Mouse (Mus musculus): Measurements from ENCODE around the gene Gm45753. TPM values are rescaled to one million over a fixed set of nuclear protein-coding genes. Genes with fewer than 3 reads are reported as not detected.
A peak's percentile ranks its signal among the peaks of the same experiment; 100 is the strongest.

Gm45753 gene
- polyA plus RNA-seq, 1 experiment = not detected

DNA sequence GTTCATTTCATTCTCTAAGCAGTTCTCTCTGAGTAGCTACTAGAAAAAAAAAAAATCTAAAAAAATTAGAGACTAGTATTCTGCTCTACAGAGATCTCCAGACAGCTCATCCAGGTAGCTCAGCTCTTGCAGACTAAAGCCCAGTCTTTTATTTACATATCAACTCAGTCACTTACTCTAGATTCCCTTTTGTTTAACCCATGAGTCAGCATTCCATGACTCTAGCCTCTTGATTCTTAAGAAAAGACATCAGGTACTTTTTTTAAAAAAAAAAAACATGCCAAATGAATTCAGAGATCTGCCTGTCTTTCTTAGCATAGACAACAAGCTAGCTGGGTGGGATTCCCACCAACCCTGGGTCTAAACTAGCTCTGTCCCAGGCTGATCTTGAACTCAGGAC lies 39.8 kb downstream of the Gm45753 start:
- H3K27me3 ChIP-seq (ENCODE audit: control insufficient read depth, insufficient read depth, low read length, poor library complexity, severe bottlenecking) = 0 out of 2 replicates have a peak, but pooled peaks cover 1% of the 10 kb centered on the region
- H3K9ac ChIP-seq (ENCODE audit: low read depth, poor library complexity, severe bottlenecking) = no peak overlapping the region
- H3K4me1 ChIP-seq (ENCODE audit: control insufficient read depth, insufficient read depth, low read length) = no peaks in the 10 kb centered on the region
- no peak for TF ChIP-seq POLR2A (IDR thresholded peaks at IDR 0.05; ENCODE audit: insufficient read depth, low read length)
- no peak for TF ChIP-seq EP300 (IDR thresholded peaks at IDR 0.05; ENCODE audit: insufficient read depth, low read depth, low read length)
- TF ChIP-seq CTCF (IDR thresholded peaks at IDR 0.05; ENCODE audit: low read depth, low read length) = no peak
- H3K27ac ChIP-seq (ENCODE audit: insufficient read depth, low read length) = no peak overlapping the region
- peaks cover 14% of the 10 kb centered on the region for H3K9me3 ChIP-seq (replicated peaks; ENCODE audit: control insufficient read depth, insufficient read depth, low read length, poor library complexity, severe bottlenecking)
- no peak overlapping the region for H3K4me3 ChIP-seq (ENCODE audit: low read depth, low read length)
- H3K36me3 ChIP-seq (ENCODE audit: control insufficient read depth, insufficient read depth, low read length, poor library complexity, severe bottlenecking) = no peaks in the 10 kb centered on the region

GRCm38 (mm10) chr8:45267611-45268391 lies 40.5 kb downstream of the Gm45753 start:
- no peak for TF ChIP-seq POLR2A (IDR thresholded peaks at IDR 0.05; ENCODE audit: insufficient read depth, low read length)
- no peak for TF ChIP-seq EP300 (IDR thresholded peaks at IDR 0.05; ENCODE audit: insufficient read depth, low read depth, low read length)
- TF ChIP-seq CTCF (IDR thresholded peaks at IDR 0.05; ENCODE audit: low read depth, low read length) = no peak
- Histone ChIP-seq H3K4me1 (ENCODE audit: control insufficient read depth, insufficient read depth, low read length) (no peaks in the 10 kb centered on the region), H3K27ac (ENCODE audit: insufficient read depth, low read length) (no peak overlapping the region), H3K4me3 (ENCODE audit: low read depth, low read length) (no peak overlapping the region), H3K9me3 (replicated peaks; ENCODE audit: control insufficient read depth, insufficient read depth, low read length, poor library complexity, severe bottlenecking) (peaks cover 14% of the 10 kb centered on the region), H3K9ac (ENCODE audit: low read depth, poor library complexity, severe bottlenecking) (no peak overlapping the region), H3K36me3 (ENCODE audit: control insufficient read depth, insufficient read depth, low read length, poor library complexity, severe bottlenecking) (no peaks in the 10 kb centered on the region), H3K27me3 (ENCODE audit: control insufficient read depth, insufficient read depth, low read length, poor library complexity, severe bottlenecking) (0 out of 2 replicates have a peak, but pooled peaks cover 1% of the 10 kb centered on the region)

GRCm38 (mm10) chr8:45266993-45267392 lies 41.3 kb downstream of the Gm45753 start:
- H3K4me1 ChIP-seq (ENCODE audit: control insufficient read depth, insufficient read depth, low read length) = no peaks in the 10 kb centered on the region
- no peaks in the 10 kb centered on the region for H3K27me3 ChIP-seq (ENCODE audit: control insufficient read depth, insufficient read depth, low read length, poor library complexity, severe bottlenecking)
- 0 out of 2 replicates have a peak, but pooled peaks have one; percentile 16 for TF ChIP-seq EP300 (IDR thresholded peaks at IDR 0.05; ENCODE audit: insufficient read depth, low read depth, low read length)
- TF ChIP-seq CTCF (IDR thresholded peaks at IDR 0.05; ENCODE audit: low read depth, low read length) = no peak
- no peak for TF ChIP-seq POLR2A (IDR thresholded peaks at IDR 0.05; ENCODE audit: insufficient read depth, low read length)
- no peaks in the 10 kb centered on the region for H3K36me3 ChIP-seq (ENCODE audit: control insufficient read depth, insufficient read depth, low read length, poor library complexity, severe bottlenecking)
- H3K4me3 ChIP-seq (ENCODE audit: low read depth, low read length) = no peak overlapping the region
- no peak overlapping the region for H3K9ac ChIP-seq (ENCODE audit: low read depth, poor library complexity, severe bottlenecking)
- peaks cover 14% of the 10 kb centered on the region for H3K9me3 ChIP-seq (replicated peaks; ENCODE audit: control insufficient read depth, insufficient read depth, low read length, poor library complexity, severe bottlenecking)
- H3K27ac ChIP-seq (ENCODE audit: insufficient read depth, low read length) = no peak overlapping the region

DNA sequence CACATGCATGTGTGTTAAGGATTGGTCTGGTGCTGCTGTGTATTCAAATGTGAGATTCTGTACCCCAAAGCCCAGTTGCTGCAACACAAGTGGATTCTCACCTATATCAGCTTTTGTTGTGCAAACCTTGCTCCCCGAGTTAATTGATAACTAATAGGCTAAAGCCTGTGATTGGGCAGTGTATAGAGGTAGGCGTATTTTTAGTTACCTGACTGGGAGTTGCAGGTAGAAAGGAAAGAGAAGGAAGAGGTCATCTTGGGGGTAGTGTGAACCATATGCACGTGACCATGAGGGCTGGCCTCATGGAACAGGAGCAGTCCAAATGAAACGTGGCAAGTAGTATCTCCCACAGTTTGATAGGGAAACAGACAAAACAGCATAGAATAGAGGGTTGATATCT lies 43.3 kb downstream of the Gm45753 start:
- Histone ChIP-seq H3K27ac (ENCODE audit: insufficient read depth, low read length) (no peak overlapping the region), H3K36me3 (ENCODE audit: control insufficient read depth, insufficient read depth, low read length, poor library complexity, severe bottlenecking) (no peaks in the 10 kb centered on the region), H3K4me1 (ENCODE audit: control insufficient read depth, insufficient read depth, low read length) (no peaks in the 10 kb centered on the region), H3K9me3 (replicated peaks; ENCODE audit: control insufficient read depth, insufficient read depth, low read length, poor library complexity, severe bottlenecking) (peaks cover 14% of the 10 kb centered on the region), H3K4me3 (ENCODE audit: low read depth, low read length) (no peak overlapping the region), H3K9ac (ENCODE audit: low read depth, poor library complexity, severe bottlenecking) (no peak overlapping the region), H3K27me3 (ENCODE audit: control insufficient read depth, insufficient read depth, low read length, poor library complexity, severe bottlenecking) (no peaks in the 10 kb centered on the region)
- TF ChIP-seq EP300 (IDR thresholded peaks at IDR 0.05; ENCODE audit: insufficient read depth, low read depth, low read length) (no peak), POLR2A (IDR thresholded peaks at IDR 0.05; ENCODE audit: insufficient read depth, low read length) (no peak), CTCF (IDR thresholded peaks at IDR 0.05; ENCODE audit: low read depth, low read length) (no peak)

DNA sequence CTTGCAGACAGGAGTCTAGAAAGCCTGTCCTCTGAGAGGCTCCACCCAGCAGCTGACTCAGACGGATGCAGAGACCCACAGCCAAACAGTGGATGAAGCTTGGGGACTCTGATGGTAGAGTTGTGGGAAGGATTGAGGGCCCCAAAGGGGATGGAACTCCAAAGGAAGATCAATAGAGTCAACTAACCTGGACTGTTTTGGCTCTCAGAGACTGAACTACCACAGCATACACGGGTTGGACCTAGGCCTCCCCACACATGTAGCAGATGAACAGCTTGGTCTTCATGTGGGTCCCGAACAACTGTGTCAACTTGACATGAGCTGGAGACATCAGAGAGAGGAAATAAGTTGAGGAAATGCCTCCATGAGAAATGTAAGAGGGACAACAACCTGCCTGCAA lies 45.4 kb downstream of the Gm45753 start:
- H3K27me3 ChIP-seq (ENCODE audit: control insufficient read depth, insufficient read depth, low read length, poor library complexity, severe bottlenecking) = no peaks in the 10 kb centered on the region
- TF ChIP-seq POLR2A (IDR thresholded peaks at IDR 0.05; ENCODE audit: insufficient read depth, low read length) (no peak), CTCF (IDR thresholded peaks at IDR 0.05; ENCODE audit: low read depth, low read length) (no peak), EP300 (IDR thresholded peaks at IDR 0.05; ENCODE audit: insufficient read depth, low read depth, low read length) (no peak)

DNA sequence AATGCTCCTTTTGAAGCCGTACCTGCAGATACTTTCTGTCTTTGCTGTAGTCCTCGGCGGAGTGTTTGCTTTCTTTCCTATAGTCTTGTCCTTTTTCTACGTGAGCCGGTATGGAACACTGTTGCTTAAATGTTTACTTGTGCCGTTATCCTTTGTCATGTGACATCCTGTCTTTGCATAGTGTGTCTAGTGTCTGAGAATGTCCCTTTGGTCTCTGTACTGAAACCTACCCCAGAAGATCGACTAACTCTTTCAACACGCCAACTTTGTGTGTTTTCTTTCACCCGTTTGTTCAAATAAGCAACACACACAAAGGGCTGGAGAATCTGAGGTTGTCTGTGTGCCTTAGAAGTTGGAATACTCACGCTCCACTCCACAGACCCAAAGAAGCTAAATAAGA lies 46.3 kb downstream of the Gm45753 start, which contains the start of gene F11:
Gene F11, minus strand, starts transcription at position 112 of the 400 bp plus-strand sequence.
- H3K9ac ChIP-seq (ENCODE audit: low read depth, poor library complexity, severe bottlenecking) = no peak within 1 kb of the TSS
- no peaks in the 10 kb centered on the region for H3K36me3 ChIP-seq (ENCODE audit: control insufficient read depth, insufficient read depth, low read length, poor library complexity, severe bottlenecking)
- no peak for TF ChIP-seq CTCF (IDR thresholded peaks at IDR 0.05; ENCODE audit: low read depth, low read length)
- H3K9me3 ChIP-seq (replicated peaks; ENCODE audit: control insufficient read depth, insufficient read depth, low read length, poor library complexity, severe bottlenecking) = peaks cover 14% of the 10 kb centered on the region
- no peaks in the 10 kb centered on the region for H3K4me1 ChIP-seq (ENCODE audit: control insufficient read depth, insufficient read depth, low read length)
- H3K27me3 ChIP-seq (ENCODE audit: control insufficient read depth, insufficient read depth, low read length, poor library complexity, severe bottlenecking) = no peaks in the 10 kb centered on the region
- H3K4me3 ChIP-seq (ENCODE audit: low read depth, low read length) = no peak within 1 kb of the TSS
- H3K27ac ChIP-seq (ENCODE audit: insufficient read depth, low read length) = no peak within 1 kb of the TSS

More for the DNA sequence above, 45.4 kb downstream of the Gm45753 start:
- Histone ChIP-seq H3K4me3 (ENCODE audit: low read depth, low read length) (no peak overlapping the region), H3K9ac (ENCODE audit: low read depth, poor library complexity, severe bottlenecking) (no peak overlapping the region), H3K9me3 (replicated peaks; ENCODE audit: control insufficient read depth, insufficient read depth, low read length, poor library complexity, severe bottlenecking) (peaks cover 14% of the 10 kb centered on the region), H3K4me1 (ENCODE audit: control insufficient read depth, insufficient read depth, low read length) (no peaks in the 10 kb centered on the region), H3K36me3 (ENCODE audit: control insufficient read depth, insufficient read depth, low read length, poor library complexity, severe bottlenecking) (no peaks in the 10 kb centered on the region), H3K27ac (ENCODE audit: insufficient read depth, low read length) (no peak overlapping the region)
